10 mouse cellular contexts compared by ENCODE assay signal in the genomic region with DNA sequence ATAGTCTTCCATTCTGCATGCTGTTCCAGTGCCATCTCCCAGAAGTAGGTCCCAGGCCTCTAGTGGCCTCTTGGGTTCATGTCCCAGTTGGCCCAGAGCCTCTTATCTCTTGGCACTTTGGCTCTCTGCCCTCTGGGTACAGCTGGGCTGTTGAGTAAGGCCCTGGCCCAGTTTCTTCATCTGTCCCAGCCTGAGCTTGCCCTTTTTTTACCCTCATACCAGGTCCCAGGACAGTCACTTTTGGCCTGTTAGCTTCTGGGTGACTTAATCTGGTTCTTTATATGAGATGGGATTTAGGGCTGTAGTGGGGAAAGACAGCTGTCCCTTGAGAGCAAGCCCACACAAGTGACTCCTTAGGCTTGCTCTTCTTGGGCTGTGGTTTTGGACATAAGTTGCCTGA. TPM values are rescaled to one million over a fixed set of nuclear protein-coding genes. Genes with fewer than 3 reads are reported as not detected.
A peak's percentile ranks its signal among the peaks of the same experiment; 100 is the strongest.
DNase-seq lines count a peak whose midpoint lies in the region; ATAC-seq and TF ChIP-seq lines count a peak whose summit lies in the region.
"Had no signal": no experiment of that assay in that cellular context is flagged by ENCODE, and none has a peak within 500 bp of the region (broad histone marks: within the 10 kb centered on the region; RNA-seq: fewer than 3 reads in every experiment).

No protein-coding gene starts in this region.

- peaks cover 32% of the 10 kb centered on the region; the same call in 1 of the 2 replicates for H3K36me3 ChIP-seq in lung, postnatal 0 days (ENCODE audit: insufficient read depth, low read length)
- peaks cover 60% of the 10 kb centered on the region for H3K36me3 ChIP-seq in hindbrain, postnatal 0 days (ENCODE audit: insufficient read depth, low read length)

- no peaks in the 10 kb centered on the region for H3K4me1 ChIP-seq in lung, postnatal 0 days (ENCODE audit: insufficient read depth, low read depth, low read length)
- no peaks in the 10 kb centered on the region for H3K4me1 ChIP-seq in hindbrain, postnatal 0 days (ENCODE audit: insufficient read depth, low read length)

- no peak overlapping the region for H3K4me2 ChIP-seq in lung, postnatal 0 days (replicated peaks; ENCODE audit: low read depth, low read length)
- H3K4me2 ChIP-seq in hindbrain, postnatal 0 days (ENCODE audit: low read depth, low read length): no peak overlapping the region
- H3K4me2 ChIP-seq: heart, embryonic 15.5 days had no signal

- ATAC-seq in erythroblast, adult 5-6 weeks (replicated peaks; ENCODE audit: low FRiP score, poor library complexity, severe bottlenecking): 0 out of 2 replicates have a peak, but pooled peaks have one; percentile 41
- ATAC-seq in lung, postnatal 0 days: peak; percentile 67
- no peak for ATAC-seq in hindbrain, postnatal 0 days

- no peak overlapping the region for H3K4me3 ChIP-seq in lung, postnatal 0 days (ENCODE audit: low read depth, low read length)
- H3K4me3 ChIP-seq in hindbrain, postnatal 0 days (ENCODE audit: low read length): no peak overlapping the region
- H3K4me3 ChIP-seq: heart, embryonic 15.5 days had no signal

- no peaks in the 10 kb centered on the region for H3K9me3 ChIP-seq in lung, postnatal 0 days (ENCODE audit: low read length)
- no peaks in the 10 kb centered on the region for H3K9me3 ChIP-seq in hindbrain, postnatal 0 days (ENCODE audit: low read length)
- H3K9me3 ChIP-seq: heart, embryonic 15.5 days had no signal

- no peak overlapping the region for H3K9ac ChIP-seq in lung, postnatal 0 days (replicated peaks; ENCODE audit: low read depth)
- no peak overlapping the region for H3K9ac ChIP-seq in hindbrain, postnatal 0 days (replicated peaks; ENCODE audit: low read length)
- H3K9ac ChIP-seq: heart, embryonic 15.5 days; liver, embryonic 14.5 days had no signal

- no peaks in the 10 kb centered on the region for H3K27me3 ChIP-seq in lung, postnatal 0 days (replicated peaks; ENCODE audit: insufficient read depth, low read length)
- no peaks in the 10 kb centered on the region for H3K27me3 ChIP-seq in hindbrain, postnatal 0 days (ENCODE audit: insufficient read depth, low read length)
- H3K27me3 ChIP-seq: heart, embryonic 15.5 days had no signal

- H3K27ac ChIP-seq in lung, postnatal 0 days (ENCODE audit: low read length): no peak overlapping the region
- H3K27ac ChIP-seq in hindbrain, postnatal 0 days: no peak overlapping the region
- H3K27ac ChIP-seq: heart, embryonic 15.5 days; liver, embryonic 14.5 days had no signal

- TF ChIP-seq EP300 in lung, postnatal 0 days (IDR thresholded peaks at IDR 0.05): no peak

- peak; percentile 17; the same call in 1 of the 2 replicates for TF ChIP-seq CTCF in lung, postnatal 0 days (IDR thresholded peaks at IDR 0.05)
- no peak for TF ChIP-seq CTCF in hindbrain, postnatal 0 days (IDR thresholded peaks at IDR 0.05; ENCODE audit: low read depth)

- peak; percentile 90 for DNase-seq in gastrocnemius, adult 18-20 months (ENCODE audit: low spot score)
- no peak for DNase-seq in gastrocnemius, postnatal 4 days (ENCODE audit: low spot score in 2 of 2)
- peak; percentile 55 for DNase-seq in MN1 (ENCODE audit: low spot score)
- DNase-seq in lung, postnatal 0 days (ENCODE audit: low spot score): peak; percentile 60
- no peak for DNase-seq in layer of hippocampus, adult 9-11 months
- DNase-seq in B cell, adult 2 months: no peak
- DNase-seq in hindbrain, postnatal 0 days (ENCODE audit: low spot score): no peak

RNA-seq across cellular contexts. Expression of a gene that starts 13.3 kb away (rescaled TPM):
- 10 to 100 TPM; 62.9 to 65.1 TPM for total RNA-seq in gastrocnemius, adult 18-20 months (2021)
- 100 to 1,000 TPM; 122 to 132 TPM for total RNA-seq in gastrocnemius, postnatal 4 days (2021)
- total RNA-seq in erythroblast, adult 5-6 weeks (2015; ENCODE audit: low replicate concordance): 121 and 149 TPM in 2 replicates
- total RNA-seq in erythroblast, adult 5-6 weeks (2017; ENCODE audit: low replicate concordance): 118 and 183 TPM in 2 replicates
- polyA plus RNA-seq in lung, postnatal 0 days (2015; fragmentation: Nextera tagmentation; extraction: Ambion mirVana): 88.0 and 93.3 TPM in 2 replicates
- total RNA-seq in hindbrain, postnatal 0 days (2014; rRNA removed): 140 and 156 TPM in 2 replicates
- 133 and 138 TPM in 2 replicates for polyA plus RNA-seq in hindbrain, postnatal 0 days (2015; fragmentation: Nextera tagmentation; extraction: Ambion mirVana)

RNA-seq across cellular contexts. Expression of a gene that starts 13.5 kb away (rescaled TPM):
- 100 to 1,000 TPM; 378 to 382 TPM for total RNA-seq in gastrocnemius, adult 18-20 months (2021)
- 100 to 1,000 TPM; 229 to 241 TPM for total RNA-seq in gastrocnemius, postnatal 4 days (2021)
- 42.0 and 69.4 TPM in 2 replicates for total RNA-seq in erythroblast, adult 5-6 weeks (2015; ENCODE audit: low replicate concordance)
- 51.8 and 55.1 TPM in 2 replicates for total RNA-seq in erythroblast, adult 5-6 weeks (2017; ENCODE audit: low replicate concordance)
- 36.5 and 37.4 TPM in 2 replicates for polyA plus RNA-seq in lung, postnatal 0 days (2015; fragmentation: Nextera tagmentation; extraction: Ambion mirVana)
- total RNA-seq in hindbrain, postnatal 0 days (2014; rRNA removed): 49.3 and 51.5 TPM in 2 replicates
- polyA plus RNA-seq in hindbrain, postnatal 0 days (2015; fragmentation: Nextera tagmentation; extraction: Ambion mirVana): 26.0 and 27.6 TPM in 2 replicates

RNA-seq across cellular contexts. Expression of a gene that starts 37.1 kb away (rescaled TPM):
- 1 to 10 TPM; 4.9 to 6.9 TPM for total RNA-seq in gastrocnemius, adult 18-20 months (2021)
- total RNA-seq in gastrocnemius, postnatal 4 days (2021): 10 to 100 TPM; 18.3 to 21.1 TPM
- total RNA-seq in erythroblast, adult 5-6 weeks (2015; ENCODE audit: low replicate concordance): 2.3 and 3.7 TPM in 2 replicates
- 5.4 and 9.1 TPM in 2 replicates for total RNA-seq in erythroblast, adult 5-6 weeks (2017; ENCODE audit: low replicate concordance)
- polyA plus RNA-seq in lung, postnatal 0 days (2015; fragmentation: Nextera tagmentation; extraction: Ambion mirVana): 25.0 and 26.1 TPM in 2 replicates
- 119 and 122 TPM in 2 replicates for total RNA-seq in hindbrain, postnatal 0 days (2014; rRNA removed)
- 48.2 and 49.4 TPM in 2 replicates for polyA plus RNA-seq in hindbrain, postnatal 0 days (2015; fragmentation: Nextera tagmentation; extraction: Ambion mirVana)

RNA-seq across cellular contexts. Expression of a gene that starts 44.9 kb away (rescaled TPM):
- total RNA-seq in gastrocnemius, adult 18-20 months (2021): 1 to 10 TPM; 1.0 to 1.7 TPM
- 1 to 10 TPM; 8.2 to 8.9 TPM for total RNA-seq in gastrocnemius, postnatal 4 days (2021)
- not detected in 2 replicates for total RNA-seq in erythroblast, adult 5-6 weeks (2015; ENCODE audit: low replicate concordance)
- total RNA-seq in erythroblast, adult 5-6 weeks (2017; ENCODE audit: low replicate concordance): not detected in 2 replicates
- polyA plus RNA-seq in lung, postnatal 0 days (2015; fragmentation: Nextera tagmentation; extraction: Ambion mirVana): 3.6 and 4.0 TPM in 2 replicates
- total RNA-seq in hindbrain, postnatal 0 days (2014; rRNA removed): 26.5 and 30.2 TPM in 2 replicates
- 2.4 and 2.8 TPM in 2 replicates for polyA plus RNA-seq in hindbrain, postnatal 0 days (2015; fragmentation: Nextera tagmentation; extraction: Ambion mirVana)

Comparison
In these comparisons a context has a peak if more than half of its experiments do, and no peak if none do; other contexts are left out.
1. DNase-seq: peak in gastrocnemius, adult 18-20 months (single experiment), MN1 (single experiment) and lung, postnatal 0 days (single experiment); none in gastrocnemius, postnatal 4 days (0 of 2), layer of hippocampus, adult 9-11 months (single experiment), B cell, adult 2 months (0 of 2) and hindbrain, postnatal 0 days (single experiment).